Mouse (Mus musculus) right cerebral cortex, postnatal 4 days (tissue): ENCODE measurements around the gene Mrpl21.

Source experiments
- DNase-seq: peaks from one replicate; pipeline ENCODE4 v3.0.0-alpha.2; 2022

Mrpl21 gene

GRCm38 (mm10) chr19:3304017-3304416, 21.3 kb downstream of the Mrpl21 start:
- DNase-seq: no peak

GRCm38 (mm10) chr19:3307175-3307949, 24.7 kb downstream of the Mrpl21 start:
- no peak for DNase-seq

GRCm38 (mm10) chr19:3319341-3319740, 36.6 kb downstream of the Mrpl21 start:
- no peak for DNase-seq

- no peak for DNase-seq
Measured at GRCm38 (mm10) chr19:3320086-3320485, 37.4 kb downstream of the Mrpl21 start.

GRCm38 (mm10) chr19:3320801-3321200, 38.1 kb downstream of the Mrpl21 start:
- no peak for DNase-seq

GRCm38 (mm10) chr19:3321617-3322016, 38.9 kb downstream of the Mrpl21 start:
- DNase-seq: peak; percentile 27

GRCm38 (mm10) chr19:3322261-3322969, 39.7 kb downstream of the Mrpl21 start, which contains the start of gene Cpt1a:
Gene Cpt1a, plus strand, starts transcription at chr19:3322334.
- peak; percentile 35 for DNase-seq

GRCm38 (mm10) chr19:3323201-3323621, 40.5 kb downstream of the Mrpl21 start:
- DNase-seq: peak; percentile 67

GRCm38 (mm10) chr19:3323753-3324270, 41.1 kb downstream of the Mrpl21 start:
- DNase-seq: peak; percentile 32

- no peak for DNase-seq
Measured at GRCm38 (mm10) chr19:3324271-3324811, 41.6 kb downstream of the Mrpl21 start.

- peak; percentile 76 for DNase-seq
Measured at GRCm38 (mm10) chr19:3324931-3325711, 42.4 kb downstream of the Mrpl21 start.

GRCm38 (mm10) chr19:3325771-3326478, 43.2 kb downstream of the Mrpl21 start:
- DNase-seq: no peak

- DNase-seq: no peak
Measured at GRCm38 (mm10) chr19:3326479-3327047, 43.9 kb downstream of the Mrpl21 start.

- no peak for DNase-seq
Measured at GRCm38 (mm10) chr19:3333247-3333646, 50.5 kb downstream of the Mrpl21 start.

- DNase-seq: no peak
Measured at GRCm38 (mm10) chr19:3333694-3334515, 51.2 kb downstream of the Mrpl21 start.

- no peak for DNase-seq
Measured at GRCm38 (mm10) chr19:3334550-3334949, 51.8 kb downstream of the Mrpl21 start.

- DNase-seq: no peak
Measured at GRCm38 (mm10) chr19:3335917-3336316, 53.2 kb downstream of the Mrpl21 start.

- DNase-seq: no peak
Measured at GRCm38 (mm10) chr19:3336485-3337255, 54.0 kb downstream of the Mrpl21 start.

- no peak for DNase-seq
Measured at GRCm38 (mm10) chr19:3339187-3339586, 56.5 kb downstream of the Mrpl21 start.

- no peak for DNase-seq
Measured at GRCm38 (mm10) chr19:3341021-3341420, 58.3 kb downstream of the Mrpl21 start.
